In the genomic region with DNA sequence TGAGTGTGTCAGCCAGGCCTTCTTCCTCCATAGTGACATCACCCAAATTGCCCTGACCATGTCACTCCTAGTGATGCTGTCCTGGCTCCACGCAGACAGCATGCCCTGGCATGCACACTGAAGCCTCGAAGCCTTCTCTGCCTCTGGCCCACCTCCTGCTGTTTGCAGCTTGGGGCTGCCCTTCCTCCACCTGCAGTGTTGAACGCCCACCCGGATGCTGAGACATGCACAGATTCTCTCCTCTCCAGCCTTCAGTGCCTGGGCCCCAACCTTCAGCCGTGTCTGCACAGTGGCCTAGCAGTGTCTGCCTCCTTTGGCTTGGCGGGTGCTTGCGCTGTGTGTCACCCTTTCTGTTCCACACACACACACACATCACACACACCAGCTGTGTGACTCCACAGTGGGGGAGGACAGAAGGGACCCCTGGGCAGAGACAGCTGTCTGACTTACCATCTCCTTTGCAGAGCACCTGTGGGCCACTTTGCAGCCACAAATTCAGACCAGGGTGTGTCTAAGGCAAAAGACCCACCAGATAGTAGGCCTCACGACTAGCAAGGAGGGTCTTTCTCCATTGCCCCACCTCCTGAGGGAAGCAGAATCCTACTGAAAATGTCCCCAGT, we compare ENCODE assay signal across 8 mouse cellular contexts. TPM values are rescaled to one million over a fixed set of nuclear protein-coding genes. Genes with fewer than 3 reads are reported as not detected.
DNase-seq lines count a peak whose midpoint lies in the region; ATAC-seq lines count a peak whose summit lies in the region.

No protein-coding gene starts in this region.

- H3K27ac ChIP-seq in heart, embryonic 10.5 days, result peak overlapping the region; percentile 92
- H3K27ac ChIP-seq in midbrain, embryonic 11.5 days (ENCODE audit: low read depth, low read length), result no peak overlapping the region

- peaks cover 66% of the 10 kb centered on the region for H3K4me1 ChIP-seq in heart, embryonic 10.5 days
- H3K4me1 ChIP-seq in midbrain, embryonic 11.5 days (ENCODE audit: control insufficient read depth, insufficient read depth, low read length), result peaks cover 48% of the 10 kb centered on the region

- H3K36me3 ChIP-seq in heart, embryonic 10.5 days, result peaks cover 14% of the 10 kb centered on the region
- no peaks in the 10 kb centered on the region for H3K36me3 ChIP-seq in midbrain, embryonic 11.5 days (ENCODE audit: control insufficient read depth, insufficient read depth, low read length)

- H3K4me3 ChIP-seq in heart, embryonic 10.5 days, result no peak overlapping the region
- H3K4me3 ChIP-seq in midbrain, embryonic 11.5 days (ENCODE audit: low read depth, low read length), result no peak overlapping the region

- H3K27me3 ChIP-seq in heart, embryonic 10.5 days (ENCODE audit: insufficient read depth, poor library complexity, severe bottlenecking), result no peaks in the 10 kb centered on the region
- no peaks in the 10 kb centered on the region for H3K27me3 ChIP-seq in midbrain, embryonic 11.5 days (ENCODE audit: control insufficient read depth, insufficient read depth, low read length)

- no peaks in the 10 kb centered on the region for H3K9me3 ChIP-seq in heart, embryonic 10.5 days
- H3K9me3 ChIP-seq in midbrain, embryonic 11.5 days (ENCODE audit: control insufficient read depth, low read length), result no peaks in the 10 kb centered on the region

- no peak for ATAC-seq in midbrain, embryonic 11.5 days (ENCODE audit: low FRiP score)

- peak overlapping the region; percentile 12; the same call in 1 of the 2 replicates for H3K9ac ChIP-seq in midbrain, embryonic 11.5 days (ENCODE audit: low read length)

- 76% methylated on average over 8 of the region's 8 CpGs for WGBS in heart, embryonic 10.5 days
- WGBS in midbrain, embryonic 11.5 days, result 78% methylated on average over 8 of the region's 8 CpGs

- DNase-seq in heart, embryonic 10.5 days (ENCODE audit: low spot score), result no peak
- no peak for DNase-seq in heart, adult 8-10 months (ENCODE audit: low spot score)
- peak; percentile 39 for DNase-seq in testis, postnatal 10 days (ENCODE audit: low spot score)
- DNase-seq in testis, postnatal 14 days (ENCODE audit: low spot score), result no peak
- peak; percentile 86 for DNase-seq in midbrain, embryonic 11.5 days (ENCODE audit: low spot score, missing footprints)
- no peak for DNase-seq in retina, postnatal 1 day
- DNase-seq in layer of hippocampus, adult 11-12 months (ENCODE audit: low spot score), result no peak
- no peak for DNase-seq in heart, postnatal 4 days

- H3K4me2 ChIP-seq in midbrain, embryonic 11.5 days, result no peak overlapping the region

RNA-seq across cellular contexts. Expression of gene Dnajb12, which starts 22.7 kb away (rescaled TPM):
- 28.8 and 32.0 TPM in 2 replicates for polyA plus RNA-seq in heart, embryonic 10.5 days (2016; fragmentation: Nextera tagmentation; extraction: Ambion mirVana)
- total RNA-seq in heart, adult 8-10 months (2022), result 10 to 100 TPM; 38.1 to 44.8 (median 44.4) TPM
- polyA plus RNA-seq in midbrain, embryonic 11.5 days (2014; fragmentation: Nextera tagmentation; extraction: Ambion mirVana), result 21.0 and 22.4 TPM in 2 replicates
- 10 to 100 TPM; 39.6 to 41.1 TPM for total RNA-seq in heart, postnatal 4 days (2021)

RNA-seq across cellular contexts. Expression of gene Ddit4, which starts 49.5 kb away (rescaled TPM):
- 17.6 and 32.8 TPM in 2 replicates for polyA plus RNA-seq in heart, embryonic 10.5 days (2016; fragmentation: Nextera tagmentation; extraction: Ambion mirVana)
- total RNA-seq in heart, adult 8-10 months (2022), result 10 to 100 TPM; 22.1 to 74.4 (median 55.6) TPM
- 4.1 and 4.5 TPM in 2 replicates for polyA plus RNA-seq in midbrain, embryonic 11.5 days (2014; fragmentation: Nextera tagmentation; extraction: Ambion mirVana)
- 10 to 100 TPM; 31.4 to 36.9 TPM for total RNA-seq in heart, postnatal 4 days (2021)

Comparison
In these comparisons a context has a peak if more than half of its experiments do, and no peak if none do; other contexts are left out.
1. DNase-seq: peak in testis, postnatal 10 days (single experiment) and midbrain, embryonic 11.5 days (single experiment); none in heart, embryonic 10.5 days (single experiment), heart, adult 8-10 months (single experiment), testis, postnatal 14 days (single experiment), retina, postnatal 1 day (single experiment), layer of hippocampus, adult 11-12 months (single experiment) and heart, postnatal 4 days (single experiment).